Mouse (Mus musculus) cortical plate, adult 2 months (tissue): ENCODE measurements around the gene Rab31. TPM values are rescaled to one million over a fixed set of nuclear protein-coding genes. Genes with fewer than 3 reads are reported as not detected.

Experiments
- H3K27ac ChIP-seq: fragments of 200-500 bp; 2 replicates; pipeline ENCODE4 v1.5.1; 2012; ENCODE audit warnings: low read length, control low read depth, inconsistent platforms; ENCODE audit not compliant: insufficient read depth
- H3K4me1 ChIP-seq: fragments of 200-500 bp; 2 replicates; pipeline ENCODE4 v1.6.1; 2011; ENCODE audit warnings: low read length; ENCODE audit not compliant: control insufficient read depth, insufficient read depth
- H3K4me3 ChIP-seq: fragments of 200-500 bp; 2 replicates; pipeline ENCODE4 v1.5.1; 2011; ENCODE audit warnings: mild to moderate bottlenecking, low read length, control low read depth; ENCODE audit not compliant: insufficient read depth
- CTCF ChIP-seq: fragments of 200-500 bp; IDR thresholded peaks from 2 replicates; pipeline ENCODE4 v1.5.1; 2011; ENCODE audit warnings: mild to moderate bottlenecking, control low read depth, low read length; ENCODE audit not compliant: insufficient read depth; ENCODE audit errors: extremely low read depth
- POLR2A ChIP-seq: fragments of 200-500 bp; IDR thresholded peaks from 2 replicates; pipeline ENCODE4 v1.6.1; 2011; ENCODE audit warnings: mild to moderate bottlenecking, low read length, control low read depth; ENCODE audit not compliant: insufficient read depth; ENCODE audit errors: extremely low read depth
- polyA plus RNA-seq: library from polyadenylated mRNA; depleted of rRNA; stranded (reverse); fragments of >200 nt; gene quantifications from 2 replicates; pipeline ENCODE4 v1.2.3, GENCODE M21; 2012

Rab31 gene
- polyA plus RNA-seq, 1 experiment = 84.6 TPM

DNA sequence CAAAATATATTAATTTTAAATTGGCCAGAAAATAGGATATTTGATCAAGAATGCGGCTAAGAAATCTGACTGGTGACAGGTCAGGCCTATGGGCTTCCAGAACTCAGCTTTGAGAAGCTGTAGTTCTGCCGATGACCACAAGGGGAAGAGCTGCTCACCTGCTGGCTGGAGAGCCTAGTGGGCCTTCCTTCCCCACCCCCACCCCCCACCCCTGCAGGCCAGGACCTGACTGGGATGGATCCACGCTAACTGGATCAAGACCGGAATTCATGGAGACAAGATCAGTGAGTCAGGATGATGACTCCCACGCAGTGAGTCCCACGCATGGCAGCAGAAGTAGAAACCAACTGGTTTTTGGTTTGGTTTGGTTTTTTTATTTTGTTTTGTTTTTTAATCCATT lies 46.3 kb downstream of the Rab31 start:
- Histone ChIP-seq H3K4me1 (peaks cover 2% of the 10 kb centered on the region; the same call in 1 of the 2 replicates), H3K27ac (peak overlapping the region; percentile 54; the same call in 1 of the 2 replicates), H3K4me3 (no peak overlapping the region)
- TF ChIP-seq CTCF (0 out of 2 replicates have a peak, but pooled peaks have one; percentile 20), POLR2A (no peak)

DNA sequence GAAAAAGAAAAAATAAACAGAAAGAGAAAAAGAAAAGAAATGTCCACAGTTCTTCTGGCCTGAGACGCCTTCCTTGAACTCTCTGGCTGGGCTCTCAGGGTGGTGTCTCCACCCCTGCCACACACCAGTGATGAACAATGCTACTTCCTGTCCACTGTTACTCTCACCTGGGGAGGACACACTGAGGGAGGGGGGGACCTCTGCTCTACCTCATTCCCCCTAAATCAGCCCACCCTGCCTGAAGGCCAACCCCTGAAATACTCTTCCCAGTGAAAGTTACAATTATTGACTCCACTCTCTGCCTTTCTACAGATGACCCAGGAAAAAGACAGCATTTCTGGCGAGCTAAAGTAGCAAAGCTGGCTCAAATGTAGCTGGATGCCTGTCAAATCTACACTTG lies 46.7 kb downstream of the Rab31 start:
- TF ChIP-seq CTCF (no peak), POLR2A (no peak)
- Histone ChIP-seq H3K27ac (no peak overlapping the region), H3K4me1 (peaks cover 2% of the 10 kb centered on the region; the same call in 1 of the 2 replicates), H3K4me3 (no peak overlapping the region)

DNA sequence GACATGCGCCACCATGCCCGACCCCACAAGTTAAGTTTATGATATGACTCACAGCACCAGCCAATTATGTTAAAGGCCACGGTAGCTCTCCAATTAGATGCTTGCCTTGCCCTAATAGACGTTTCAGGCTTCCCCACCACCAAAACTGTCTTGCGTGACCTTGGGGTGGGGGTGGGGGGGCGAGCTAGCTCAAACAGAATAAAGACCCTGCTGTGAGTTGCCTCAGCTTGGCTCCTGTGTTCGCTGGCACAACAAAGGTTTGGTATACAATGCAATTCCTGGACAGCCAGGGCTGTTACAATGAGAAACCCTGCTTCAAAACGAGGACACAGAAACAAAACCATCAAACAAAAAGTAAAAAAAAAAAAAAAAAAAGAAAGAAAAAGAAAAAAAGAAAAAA lies 47.2 kb downstream of the Rab31 start:
- Histone ChIP-seq H3K4me3 (no peak overlapping the region), H3K4me1 (peaks cover 2% of the 10 kb centered on the region; the same call in 1 of the 2 replicates), H3K27ac (no peak overlapping the region)
- TF ChIP-seq CTCF = no peak
- no peak for TF ChIP-seq POLR2A

DNA sequence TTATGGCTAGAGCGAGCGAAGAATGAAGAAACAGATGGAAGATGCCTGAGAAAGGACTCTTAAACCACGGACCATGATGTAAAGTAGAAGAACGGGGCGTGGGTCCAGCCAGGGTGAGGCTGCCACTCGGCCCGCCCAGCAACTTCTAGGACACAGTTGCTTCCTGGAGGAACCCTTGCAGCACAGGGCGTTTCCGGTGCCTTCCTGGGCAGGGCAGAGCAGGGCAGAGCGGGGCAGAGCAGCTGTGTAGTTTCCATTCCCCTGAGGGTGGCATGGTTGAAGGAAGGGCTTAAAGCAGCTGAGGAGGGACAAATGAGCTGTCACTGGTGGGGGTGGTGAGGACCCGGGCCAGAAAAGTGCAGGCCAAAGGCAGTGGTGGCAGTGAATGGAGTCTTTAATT lies 48.3 kb downstream of the Rab31 start:
- TF ChIP-seq CTCF (no peak), POLR2A (no peak)
- H3K4me1 ChIP-seq = peaks cover 2% of the 10 kb centered on the region; the same call in 1 of the 2 replicates
- no peak overlapping the region for H3K4me3 ChIP-seq
- 0 out of 2 replicates have a peak overlapping the region, but pooled peaks have one; percentile 37 for H3K27ac ChIP-seq

DNA sequence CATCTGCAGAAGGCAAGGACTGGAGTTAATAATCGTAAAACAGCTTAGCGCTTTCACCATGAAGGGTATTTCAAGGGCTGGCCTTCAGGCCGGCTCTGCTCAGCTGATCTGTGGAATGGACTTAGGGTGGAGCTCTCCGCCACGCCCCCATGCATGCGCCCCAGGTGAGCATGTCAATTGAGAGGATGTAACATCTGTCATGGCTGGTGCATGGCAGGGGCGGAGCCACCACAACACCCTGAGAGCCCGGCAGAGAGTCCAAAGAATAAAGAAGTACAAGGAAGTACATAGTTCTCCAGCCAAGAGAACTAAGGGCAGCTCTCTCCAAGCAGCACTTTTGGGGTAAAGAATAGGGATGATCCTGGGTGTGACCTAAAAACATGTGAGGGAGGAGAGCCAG lies 48.9 kb downstream of the Rab31 start:
- TF ChIP-seq POLR2A (no peak), CTCF (no peak)
- no peak overlapping the region for H3K27ac ChIP-seq
- H3K4me3 ChIP-seq = no peak overlapping the region
- H3K4me1 ChIP-seq = peaks cover 2% of the 10 kb centered on the region; the same call in 1 of the 2 replicates

DNA sequence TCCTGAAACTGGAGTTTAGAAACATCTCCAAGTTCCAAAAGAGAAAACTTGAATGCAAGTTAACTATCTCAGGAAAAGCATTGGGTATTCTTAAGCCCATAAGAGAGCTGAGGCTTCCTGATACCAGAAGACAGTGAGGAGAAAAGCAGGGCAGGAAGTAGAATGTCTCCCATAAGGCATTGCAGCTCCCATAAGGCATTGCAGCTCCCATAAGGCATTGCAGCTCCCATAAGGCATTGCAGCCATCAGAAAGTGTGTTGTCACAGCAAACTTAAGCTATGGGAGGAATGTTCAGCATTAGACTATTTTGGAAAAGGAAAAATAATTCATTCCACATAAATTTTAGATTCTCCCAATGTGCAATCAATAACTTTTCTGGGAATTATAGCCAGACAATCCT lies 51.2 kb downstream of the Rab31 start:
- H3K27ac ChIP-seq = no peak overlapping the region
- no peak overlapping the region for H3K4me3 ChIP-seq
- no peaks in the 10 kb centered on the region; the same call in 1 of the 2 replicates for H3K4me1 ChIP-seq
- TF ChIP-seq CTCF (no peak), POLR2A (no peak)

DNA sequence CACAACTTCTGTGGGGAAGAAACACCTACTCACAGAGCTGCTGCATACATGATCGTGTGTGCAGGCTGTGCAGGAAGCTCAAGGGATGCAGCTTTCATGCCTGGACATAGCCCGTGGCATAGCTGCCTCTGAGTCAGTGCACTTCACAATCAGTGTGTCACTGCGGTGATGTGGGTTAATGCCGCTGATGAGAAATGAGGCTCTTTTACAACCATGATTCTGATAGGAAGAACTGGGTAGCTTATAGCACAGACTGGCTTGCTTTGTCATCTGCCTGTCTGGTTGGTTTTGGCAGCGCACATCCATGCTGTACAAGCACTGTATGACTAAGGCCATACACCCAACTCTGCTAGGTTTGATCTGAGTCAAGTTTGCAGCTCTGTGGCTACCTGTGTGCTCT lies 52.7 kb downstream of the Rab31 start:
- H3K4me1 ChIP-seq = no peaks in the 10 kb centered on the region; the same call in 1 of the 2 replicates

DNA sequence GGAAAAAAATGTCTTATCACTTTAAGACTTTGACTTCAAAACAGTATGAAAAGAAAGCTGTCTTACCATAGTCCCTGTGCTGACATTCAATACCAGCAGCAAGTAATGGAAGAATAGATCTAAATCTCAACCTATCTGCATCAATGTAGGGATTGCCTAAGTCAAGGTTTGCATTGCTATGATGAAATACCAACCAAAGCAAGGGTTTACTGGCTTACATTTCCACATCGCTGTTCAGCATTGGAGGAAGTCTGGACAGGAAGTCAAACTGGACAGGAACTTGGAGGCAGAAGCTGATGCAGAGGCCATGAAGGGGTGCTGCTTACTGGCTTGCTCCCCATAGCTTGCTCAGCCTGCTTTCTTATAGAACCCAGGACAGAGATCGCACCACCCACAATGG lies 54.0 kb downstream of the Rab31 start:
- H3K4me1 ChIP-seq = peaks cover 2% of the 10 kb centered on the region; the same call in 1 of the 2 replicates
- H3K4me3 ChIP-seq = no peak overlapping the region
- H3K27ac ChIP-seq = no peak overlapping the region
- no peak for TF ChIP-seq POLR2A
- TF ChIP-seq CTCF = no peak

More for the DNA sequence above, 52.7 kb downstream of the Rab31 start:
- Histone ChIP-seq H3K4me3 (no peak overlapping the region), H3K27ac (no peak overlapping the region)
- TF ChIP-seq POLR2A (no peak), CTCF (no peak)

DNA sequence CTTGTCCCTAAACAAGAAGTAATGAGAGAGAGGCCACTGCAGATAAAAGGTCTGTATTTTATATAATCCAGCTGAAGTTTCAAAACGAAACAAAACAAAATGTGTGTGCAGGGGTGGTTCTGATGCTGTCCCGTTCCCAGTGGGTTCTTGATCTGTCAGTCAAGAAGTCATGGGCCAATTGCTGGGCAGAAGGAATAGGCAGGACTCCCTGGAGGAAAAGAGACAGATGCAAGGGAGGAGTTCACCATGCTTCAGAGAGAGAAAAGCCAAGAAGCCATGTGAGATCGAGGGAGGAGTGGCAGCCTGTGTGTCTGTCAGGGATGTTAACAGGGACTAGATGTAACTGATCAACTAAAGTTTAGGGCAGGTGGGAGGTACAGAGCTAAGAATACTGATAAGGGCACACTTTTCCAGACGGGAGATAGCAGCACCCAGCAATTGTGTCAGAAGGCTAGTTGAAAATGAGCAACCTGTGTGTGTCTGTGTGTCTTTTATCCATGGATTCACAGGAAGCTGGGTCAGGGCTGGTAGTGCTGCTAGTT lies 54.8 kb downstream of the Rab31 start:
- TF ChIP-seq POLR2A = no peak
- no peak for TF ChIP-seq CTCF
- Histone ChIP-seq H3K4me3 (no peak overlapping the region), H3K4me1 (peaks cover 4% of the 10 kb centered on the region; the same call in 1 of the 2 replicates), H3K27ac (no peak overlapping the region)

DNA sequence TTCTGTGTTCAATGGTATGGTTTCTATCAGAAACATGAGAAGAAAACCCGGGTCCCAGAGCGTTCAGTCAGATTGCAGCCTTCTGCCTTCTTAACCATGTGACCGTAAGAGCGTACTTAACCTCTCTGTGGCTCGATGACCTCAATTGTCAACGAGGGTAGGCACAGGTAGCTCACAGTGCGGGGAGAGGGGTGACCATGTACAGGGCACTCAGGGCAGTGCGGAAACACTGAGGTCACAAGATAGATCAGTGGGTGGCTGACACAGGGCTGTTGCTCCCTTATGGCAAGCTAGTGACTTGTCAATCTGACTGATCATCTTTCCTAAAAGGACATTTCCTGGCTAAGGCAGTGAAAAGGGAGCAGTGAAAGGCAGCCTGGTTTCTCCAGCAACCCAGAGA lies 58.5 kb downstream of the Rab31 start:
- TF ChIP-seq CTCF = no peak
- TF ChIP-seq POLR2A = no peak
- no peak overlapping the region for H3K4me3 ChIP-seq
- no peak overlapping the region for H3K27ac ChIP-seq
- peaks cover 4% of the 10 kb centered on the region; the same call in 1 of the 2 replicates for H3K4me1 ChIP-seq
